Mouse (Mus musculus) cerebellum, adult 18-20 months (tissue): ENCODE measurements around the gene Ifitm3.
A peak's percentile ranks its signal among the peaks of the same experiment; 100 is the strongest.
"Not testable (repeated sequence)": the region's sequence is repeated elsewhere in the genome, so short reads cannot be mapped to it uniquely, and the experiment has no call there.

ENCODE experiments used
- DNase-seq, 2 experiments: peaks; one replicate each; pipeline ENCODE4 v3.0.0; 2021

Ifitm3 gene

DNA sequence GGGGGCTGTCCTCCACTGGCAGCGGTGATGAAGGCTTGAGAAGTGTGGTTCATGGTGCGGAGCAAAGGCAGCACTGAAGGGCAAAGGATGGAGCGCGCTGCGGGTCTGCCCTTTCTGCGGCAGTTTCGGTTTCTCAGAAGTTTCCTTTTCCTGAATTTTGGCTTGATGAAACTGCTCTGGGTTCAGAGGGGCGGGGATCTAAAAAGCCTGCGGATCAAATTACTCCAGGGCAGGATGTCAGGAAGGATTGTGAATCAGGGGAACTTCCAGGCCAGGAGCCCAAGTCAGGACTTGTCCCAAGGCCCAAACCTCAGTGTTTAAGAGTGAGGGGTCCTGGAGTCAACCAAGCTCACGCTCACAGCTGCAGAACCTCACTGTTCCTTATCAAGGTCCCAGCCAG, at the start of gene Ifitm3:
Ifitm3 (minus strand) TSS at position 178 of the 400 bp plus-strand sequence.
- no peak for DNase-seq

GRCm38 (mm10) chr7:141059929-141060328, 49.4 kb upstream of the Ifitm3 start:
- no peak for DNase-seq

- no peak for DNase-seq
Observed at GRCm38 (mm10) chr7:141058601-141059341, 48.2 kb upstream of the Ifitm3 start.

GRCm38 (mm10) chr7:141057541-141057940, 47.0 kb upstream of the Ifitm3 start:
- DNase-seq, result no peak

GRCm38 (mm10) chr7:141056976-141057375, 46.4 kb upstream of the Ifitm3 start:
- no peak for DNase-seq

DNA sequence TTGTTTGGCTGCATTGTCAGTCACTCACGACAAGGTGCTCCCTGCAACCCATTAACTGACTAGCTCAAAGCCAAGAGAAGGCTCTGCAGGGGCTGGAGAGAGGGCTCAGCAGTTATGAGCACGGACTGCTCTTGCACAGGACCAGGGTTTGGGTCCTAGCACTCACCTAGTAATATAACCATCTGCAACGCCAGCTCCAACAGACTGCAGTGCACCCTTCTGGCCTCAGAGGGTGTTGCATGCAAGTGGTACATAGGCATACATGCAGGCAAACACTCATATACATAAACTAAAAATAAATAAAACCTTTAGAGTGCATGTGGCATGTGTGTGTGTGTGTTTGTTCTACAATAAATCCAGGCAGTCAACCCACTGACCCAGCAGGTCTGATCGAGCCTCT, 45.2 kb upstream of the Ifitm3 start:
- no peak for DNase-seq

DNA sequence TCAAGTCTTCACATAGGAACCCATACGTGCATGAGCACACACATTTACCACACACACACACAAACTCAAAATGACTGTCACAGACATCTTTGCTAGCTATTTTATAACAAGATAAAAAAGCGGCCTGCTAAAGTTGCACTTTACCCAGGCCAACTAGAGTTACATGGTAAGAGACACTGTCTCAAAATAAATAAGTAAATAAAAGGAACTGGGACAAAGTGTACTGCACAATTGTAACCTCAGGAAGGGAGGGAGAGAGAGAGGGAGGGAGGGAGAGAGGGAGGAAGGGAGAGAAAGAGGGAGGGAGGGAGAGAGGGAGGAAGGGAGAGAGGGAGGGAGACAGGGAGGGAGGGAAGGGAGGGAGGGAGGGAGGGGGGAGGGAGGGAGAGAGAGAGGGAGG, 41.9 kb upstream of the Ifitm3 start:
- no peak for DNase-seq

- DNase-seq, result no peak
Observed at GRCm38 (mm10) chr7:141052016-141052415, 41.4 kb upstream of the Ifitm3 start.

DNA sequence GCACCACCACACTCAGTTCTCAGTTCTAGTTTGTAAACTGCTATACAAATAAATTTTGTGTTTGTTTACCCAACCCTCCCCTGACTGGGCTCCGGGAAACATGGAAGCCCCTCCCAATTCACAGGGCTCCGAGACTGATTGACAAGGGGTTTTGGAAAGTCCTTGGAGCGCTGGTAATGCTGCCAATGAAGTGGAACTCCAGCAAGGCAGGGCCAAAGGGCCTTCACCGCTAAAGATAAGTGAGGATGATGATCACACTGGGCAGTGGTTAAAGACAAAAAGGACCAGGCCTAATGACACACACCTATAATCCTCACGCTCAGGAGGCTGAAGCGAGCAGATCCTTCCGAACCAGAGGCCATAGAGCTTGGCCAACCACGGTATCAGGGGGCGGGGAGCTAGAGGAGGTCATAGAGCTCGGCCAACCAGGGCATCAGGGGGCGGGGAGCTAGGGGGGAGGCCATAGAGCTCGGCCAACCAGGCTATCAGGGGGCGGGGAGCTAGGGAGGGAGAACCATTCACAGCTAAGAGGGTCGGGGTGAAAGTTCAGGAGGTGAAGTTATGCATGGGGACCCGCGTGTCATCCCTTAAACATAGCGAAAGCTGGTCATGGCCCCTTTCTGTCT, 40.6 kb upstream of the Ifitm3 start:
- no peak for DNase-seq

GRCm38 (mm10) chr7:141049326-141049725, 38.8 kb upstream of the Ifitm3 start:
- DNase-seq, result no peak

DNA sequence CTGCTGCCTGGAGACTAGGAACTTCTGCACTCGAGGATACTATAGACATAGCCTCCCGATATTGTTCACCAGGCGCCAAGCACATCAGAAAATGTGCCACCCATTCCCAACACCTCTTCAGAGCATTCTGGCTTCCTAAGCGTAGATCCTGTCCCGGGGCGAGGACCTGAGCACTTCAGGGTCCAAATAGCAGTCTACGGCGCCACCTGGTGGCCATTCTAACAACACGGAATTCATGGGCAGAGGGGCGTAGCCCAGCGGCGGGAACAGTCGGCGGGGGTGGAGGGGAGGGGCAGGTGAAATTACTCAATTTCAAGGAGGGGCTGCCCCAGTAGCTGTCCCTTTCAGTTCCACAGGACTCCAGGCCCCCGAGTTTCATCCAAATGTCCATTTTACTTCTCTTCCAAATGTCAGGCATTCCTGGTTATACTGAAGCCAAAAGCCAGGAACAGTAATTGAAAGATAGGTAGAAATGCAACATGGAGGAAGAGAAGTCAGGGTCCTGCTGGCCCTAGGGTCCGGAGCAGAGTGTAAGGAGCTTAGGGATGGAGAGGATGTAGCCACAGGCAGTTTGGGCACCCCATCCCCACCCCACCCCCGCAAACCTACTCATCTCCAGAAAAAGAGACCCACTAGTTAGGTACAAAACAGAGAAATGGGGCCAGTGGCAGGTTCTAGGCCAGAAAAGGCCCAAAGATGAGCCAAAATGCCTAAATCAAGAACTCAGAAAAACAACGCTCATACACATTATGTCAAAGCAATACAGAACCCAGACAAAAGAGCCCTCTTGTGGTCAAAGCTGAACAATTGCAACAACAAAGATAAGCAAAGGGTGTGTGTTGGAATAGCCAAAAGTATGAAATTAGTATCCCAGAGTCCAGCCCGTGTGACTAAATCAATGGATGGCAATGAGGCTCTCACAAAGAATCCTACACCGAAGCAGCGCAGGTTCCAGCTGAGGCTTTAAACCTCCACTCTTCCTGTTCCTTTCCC, 38.0 kb upstream of the Ifitm3 start:
- DNase-seq, result peak; percentile 90 to 94

DNA sequence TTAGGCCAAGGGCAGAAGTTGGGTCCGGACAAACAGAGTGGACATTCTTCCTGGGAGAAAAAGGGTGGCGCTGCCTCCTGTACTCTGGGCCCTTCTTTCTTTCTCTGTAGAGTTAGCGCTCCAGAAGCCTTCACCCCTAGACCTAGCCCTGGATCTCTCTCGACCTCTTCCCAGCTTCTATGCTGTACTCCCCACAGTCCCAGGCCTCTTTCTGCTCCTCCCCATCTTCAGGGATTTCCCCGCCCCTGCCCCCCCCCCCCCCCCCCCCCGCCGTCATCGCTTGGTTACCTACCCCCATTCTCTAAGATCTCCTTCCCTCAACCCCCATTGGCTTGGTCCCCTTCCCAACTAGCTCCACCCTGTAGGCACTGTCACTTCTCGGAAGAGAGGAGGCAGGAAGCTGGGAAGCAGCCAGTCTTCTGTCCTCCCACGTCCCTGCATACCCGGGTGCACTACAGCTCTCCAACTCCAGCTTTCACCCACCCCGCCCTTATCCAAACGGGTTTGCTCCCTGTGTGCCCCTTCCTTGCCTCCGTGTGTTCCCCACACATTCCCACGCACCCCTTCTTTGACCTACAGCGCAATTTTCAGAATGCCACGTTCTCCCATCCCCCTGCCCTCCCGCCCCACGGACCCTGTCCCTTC, 37.1 kb upstream of the Ifitm3 start:
- DNase-seq, result peak; percentile 50 to 55

DNA sequence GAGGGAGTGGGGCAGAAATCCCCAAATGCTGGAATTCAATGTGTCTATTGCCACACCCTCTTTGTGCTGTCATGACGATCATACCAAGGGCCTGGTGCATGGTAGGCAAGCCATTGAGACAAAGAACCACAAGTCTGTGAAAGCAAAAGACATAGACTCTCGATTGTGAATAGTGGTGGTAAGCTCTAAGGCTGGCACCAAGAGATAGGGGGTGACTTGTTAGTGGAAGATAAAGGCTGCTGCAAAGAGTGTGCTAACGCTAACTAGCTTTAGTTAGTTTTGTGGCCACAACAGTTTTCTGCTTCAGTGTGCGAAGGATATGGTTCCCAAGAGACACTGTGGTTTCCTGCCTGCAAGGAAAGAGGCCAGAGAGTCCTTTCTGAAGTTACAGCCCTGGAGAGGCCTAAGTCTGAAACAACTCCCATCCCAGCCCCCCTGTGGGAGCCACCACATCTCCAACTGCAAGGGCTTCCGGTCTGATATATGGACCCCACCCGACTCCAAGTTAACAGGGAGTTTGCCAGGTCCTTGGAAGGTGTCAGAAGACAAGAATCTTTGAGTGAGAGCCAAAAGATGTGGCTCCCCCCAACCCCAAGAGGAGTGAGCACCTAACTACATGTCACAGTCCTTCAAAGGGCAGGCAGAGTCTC, 36.5 kb upstream of the Ifitm3 start:
- no peak for DNase-seq

DNA sequence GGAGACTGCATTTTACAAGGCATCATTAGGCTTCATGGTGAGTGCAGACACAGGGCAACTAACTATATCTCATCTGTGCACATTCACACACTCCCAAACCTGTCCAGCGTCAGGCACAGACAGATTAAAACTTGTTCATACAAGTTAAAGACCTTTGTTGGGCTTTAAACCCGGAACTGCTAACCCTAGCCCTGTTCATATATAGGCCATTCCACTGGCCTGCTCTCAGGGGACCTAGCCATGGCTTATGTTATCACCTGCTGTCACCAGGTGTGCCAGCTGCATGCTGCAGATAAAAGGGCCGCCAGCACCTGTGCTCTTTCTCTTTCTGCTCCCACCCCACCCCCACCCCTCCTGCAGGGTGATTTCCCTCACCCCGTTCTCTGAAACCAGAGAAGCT, 32.0 kb upstream of the Ifitm3 start:
- no peak for DNase-seq

- peak; percentile 55 to 59 for DNase-seq
Observed at GRCm38 (mm10) chr7:141041661-141042060, 31.1 kb upstream of the Ifitm3 start.

DNA sequence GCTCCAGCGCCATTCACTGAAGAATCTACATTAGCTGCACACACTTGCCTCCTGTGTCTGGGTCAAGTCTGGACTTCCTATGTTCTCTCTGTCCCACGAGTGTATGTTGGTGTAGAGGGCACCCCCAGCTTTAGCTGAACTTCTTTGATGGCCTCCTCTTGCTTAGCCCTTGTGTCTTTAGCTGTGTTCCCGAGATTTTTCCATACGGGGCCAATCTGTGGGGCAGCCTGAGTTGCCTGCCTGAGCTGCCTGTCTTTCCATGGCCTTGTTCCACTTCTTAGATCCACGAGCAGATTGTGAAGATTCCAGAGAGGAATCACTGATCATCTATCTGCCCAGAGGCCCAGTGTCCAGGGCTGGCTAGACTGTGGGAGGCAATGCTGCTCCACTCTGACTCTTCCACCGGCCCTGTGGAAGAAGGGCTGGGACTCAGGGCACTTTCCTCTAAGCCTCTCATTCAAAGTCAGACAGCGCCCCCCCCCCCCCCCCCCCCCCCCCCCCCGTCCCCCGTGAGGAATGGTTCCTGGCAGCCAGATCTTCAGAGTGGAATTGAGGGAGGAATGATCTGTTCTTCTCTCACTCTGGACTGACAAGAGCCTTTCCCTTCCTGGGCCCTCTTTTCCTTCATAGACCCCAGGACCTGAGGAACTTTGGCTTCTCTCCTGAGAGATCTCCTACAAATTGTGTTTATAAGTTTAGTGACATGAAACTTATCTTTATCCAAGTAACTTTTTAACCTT, 30.5 kb upstream of the Ifitm3 start:
- DNase-seq, result no peak

DNA sequence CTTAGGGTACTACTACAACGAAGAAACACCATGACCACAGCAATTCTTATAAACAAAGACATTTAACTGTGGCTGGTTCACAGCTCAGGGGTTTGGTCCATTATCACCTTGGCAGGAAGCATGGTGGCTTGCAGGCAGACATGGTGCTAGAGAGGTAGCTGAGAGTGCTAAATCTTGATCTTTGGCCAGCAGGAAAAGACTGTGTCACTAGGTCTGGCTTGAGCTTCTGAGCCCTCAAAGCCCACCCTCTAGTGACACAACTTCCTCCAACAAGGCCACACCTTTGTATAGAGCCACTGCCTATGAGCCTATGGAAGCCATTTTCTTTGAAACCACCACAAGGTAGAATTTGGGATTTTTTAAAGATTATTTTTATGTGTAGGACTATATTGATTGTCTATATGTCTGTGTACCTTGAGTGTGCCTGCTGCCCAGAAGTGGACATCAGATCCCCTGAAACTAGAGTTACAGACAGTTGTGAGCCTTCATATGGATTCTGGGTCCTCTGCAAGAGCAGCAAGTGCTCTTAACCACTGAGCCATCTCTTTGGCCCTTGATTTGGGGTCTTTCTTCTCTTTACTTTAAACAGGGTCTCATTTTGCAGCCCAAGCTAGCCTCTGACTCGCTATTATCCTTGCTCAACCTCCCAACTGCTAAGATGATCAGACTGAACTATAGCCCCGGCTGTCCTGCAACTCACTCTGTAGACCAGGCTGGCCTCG, 29.0 kb upstream of the Ifitm3 start:
- DNase-seq, result no peak

GRCm38 (mm10) chr7:141038090-141039032, 27.8 kb upstream of the Ifitm3 start:
- no peak for DNase-seq

DNA sequence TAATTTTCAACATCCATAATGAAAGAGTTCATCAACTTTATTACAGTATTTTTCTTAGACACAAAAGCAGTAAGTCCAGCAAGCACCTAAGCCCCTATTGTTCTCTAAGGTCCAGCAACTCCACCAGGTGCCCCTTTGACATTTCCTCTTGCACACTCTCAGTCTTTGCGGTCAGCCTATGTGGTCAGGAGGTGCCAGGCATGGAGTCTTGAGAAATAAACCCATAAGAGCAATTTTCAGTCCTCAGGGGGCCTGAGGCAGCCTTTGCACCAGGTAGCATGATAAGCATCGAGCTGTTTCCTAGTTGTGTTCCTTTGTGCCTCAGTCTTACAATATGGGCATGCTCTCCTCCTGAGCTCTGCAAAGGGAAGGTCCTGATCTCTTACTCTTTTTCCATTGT, 26.1 kb upstream of the Ifitm3 start:
- not testable (repeated sequence) for DNase-seq
